Mouse (Mus musculus) kidney, embryonic 15.5 days (tissue): Measurements from ENCODE around the gene Gm20852. TPM values are rescaled to one million over a fixed set of nuclear protein-coding genes. Genes with fewer than 3 reads are reported as not detected.
"Not testable (repeated sequence)": the region's sequence is repeated elsewhere in the genome, so short reads cannot be mapped to it uniquely, and the experiment has no call there.

ENCODE experiments used
- ATAC-seq: fragments of 200-750 bp; cut with Nextera tagmentation; replicated peaks from 2 replicates; pipeline ENCODE4 v1.8.0; 2017; ENCODE audit warnings: moderate TSS enrichment; ENCODE audit not compliant: low FRiP score
- H3K27ac ChIP-seq: fragments of 300-500 bp; sonication (generic); 2 replicates; pipeline ENCODE4 v1.5.1; 2015; ENCODE audit warnings: mild to moderate bottlenecking, inconsistent platforms
- H3K27me3 ChIP-seq: fragments of 300-500 bp; sonication (generic); 2 replicates; pipeline ENCODE4 v1.6.1; 2015; ENCODE audit warnings: inconsistent platforms
- H3K36me3 ChIP-seq: fragments of 300-500 bp; sonication (generic); 2 replicates; pipeline ENCODE4 v1.6.1; 2015; ENCODE audit warnings: inconsistent platforms
- H3K4me1 ChIP-seq: fragments of 300-500 bp; sonication (generic); 2 replicates; pipeline ENCODE4 v1.6.1; 2015; ENCODE audit warnings: inconsistent platforms
- H3K4me2 ChIP-seq: fragments of 300-500 bp; sonication (generic); 2 replicates; pipeline ENCODE4 v1.6.1; 2015; ENCODE audit warnings: moderate library complexity, mild to moderate bottlenecking, inconsistent platforms
- H3K4me3 ChIP-seq: fragments of 300-500 bp; sonication (generic); replicated peaks from 2 replicates; pipeline ENCODE4 v1.5.1; 2015; ENCODE audit warnings: mild to moderate bottlenecking, inconsistent platforms
- H3K9ac ChIP-seq: fragments of 300-500 bp; sonication (generic); 2 replicates; pipeline ENCODE4 v1.6.1; 2015; ENCODE audit warnings: mild to moderate bottlenecking, inconsistent platforms
- H3K9me3 ChIP-seq: fragments of 300-500 bp; sonication (generic); replicated peaks from 2 replicates; pipeline ENCODE4 v1.6.1; 2016; ENCODE audit warnings: inconsistent platforms
- WGBS: fragments of 180-500 bp; shearing (Covaris S2); methylation state at CpG from one replicate; pipeline ENCODE4 v1.1.7; 2015; ENCODE audit warnings: mixed read lengths; 5-methylcytosine and 5-hydroxymethylcytosine counted together
- polyA plus RNA-seq: library from polyadenylated mRNA; unstranded; fragments of >200 nt; fragmentation: Nextera tagmentation; extraction: Ambion mirVana; gene quantifications from 2 replicates; pipeline ENCODE4 v1.2.1, GENCODE M21; 2015

Gm20852 gene
- not detected in 2 replicates for polyA plus RNA-seq

DNA sequence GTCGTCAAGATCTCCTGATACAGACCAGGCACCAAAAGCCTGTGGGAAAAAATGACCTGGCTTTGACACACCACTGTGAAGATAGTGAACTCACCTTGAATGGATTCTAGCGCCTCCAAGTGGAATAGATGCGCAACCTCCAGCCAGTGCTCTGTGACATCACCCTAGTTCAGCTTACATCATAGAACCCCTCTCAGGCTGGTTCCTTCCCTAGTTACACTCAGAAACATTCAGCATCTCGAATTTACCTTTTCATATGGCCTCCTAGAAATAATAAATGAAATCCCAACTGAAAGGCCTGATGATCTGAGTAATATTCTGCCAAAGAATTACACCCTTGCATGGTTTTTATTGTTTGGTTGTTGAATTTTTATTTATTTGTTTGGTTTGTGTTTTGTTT, at the start of gene Gm20852:
Gene Gm20852 (minus strand): TSS at position 101 of the 400 bp plus-strand sequence.
- H3K9me3 ChIP-seq, H3K27ac ChIP-seq, H3K27me3 ChIP-seq, H3K36me3 ChIP-seq, H3K4me1 ChIP-seq, H3K4me3 ChIP-seq, H3K4me2 ChIP-seq, ATAC-seq, H3K9ac ChIP-seq: not testable (repeated sequence)
- WGBS = no CpG with 5 or more reads among the region's 4 CpGs
